Mouse (Mus musculus): Measurements from ENCODE around the gene Ccdc69.

DNA sequence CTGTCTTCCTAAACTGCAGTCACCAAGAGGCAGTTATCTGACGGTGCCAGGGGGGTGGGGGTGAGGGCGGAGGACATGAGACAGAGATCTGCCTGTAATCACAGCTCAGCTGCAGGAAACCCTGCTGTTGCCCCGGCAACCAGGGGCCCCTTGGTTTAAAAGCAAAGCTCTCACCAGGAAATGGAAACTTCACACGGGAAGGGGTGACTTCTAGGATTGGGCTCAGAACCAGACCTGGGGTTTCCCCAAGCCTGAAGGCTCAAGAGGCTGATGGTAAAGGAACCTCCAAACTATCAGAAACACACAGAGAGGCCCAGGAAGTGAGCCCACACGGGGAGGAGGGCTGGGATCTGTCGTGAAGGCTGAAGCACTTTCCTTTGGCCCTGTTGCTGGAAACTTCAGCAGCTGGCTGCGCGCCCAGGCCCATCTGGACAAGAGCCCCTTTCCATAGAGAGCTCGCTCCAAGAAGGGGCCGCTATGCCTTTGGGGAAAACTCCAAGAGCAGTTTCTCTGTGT lies 54.8 kb downstream of the Ccdc69 start:
- no peak for TF ChIP-seq POLR2A (IDR thresholded peaks at IDR 0.05; ENCODE audit: borderline replicate concordance, control insufficient read depth, low read depth, low read length)
- no peak for TF ChIP-seq CTCF (IDR thresholded peaks at IDR 0.05; ENCODE audit: control insufficient read depth, insufficient read depth, low read length)

All from bone marrow, adult 2 months (tissue).